Mouse (Mus musculus) spleen, postnatal 10 days (tissue): Measurements from ENCODE around the gene D430041D05Rik.
"Not testable (repeated sequence)": the region's sequence is repeated elsewhere in the genome, so short reads cannot be mapped to it uniquely, and the experiment has no call there.

ENCODE experiments used
- DNase-seq, 2 experiments: peaks; one replicate each; pipeline ENCODE4 v3.0.0; 2021 to 2022; ENCODE audit warnings: low spot score in 2 of 2

D430041D05Rik gene

DNA sequence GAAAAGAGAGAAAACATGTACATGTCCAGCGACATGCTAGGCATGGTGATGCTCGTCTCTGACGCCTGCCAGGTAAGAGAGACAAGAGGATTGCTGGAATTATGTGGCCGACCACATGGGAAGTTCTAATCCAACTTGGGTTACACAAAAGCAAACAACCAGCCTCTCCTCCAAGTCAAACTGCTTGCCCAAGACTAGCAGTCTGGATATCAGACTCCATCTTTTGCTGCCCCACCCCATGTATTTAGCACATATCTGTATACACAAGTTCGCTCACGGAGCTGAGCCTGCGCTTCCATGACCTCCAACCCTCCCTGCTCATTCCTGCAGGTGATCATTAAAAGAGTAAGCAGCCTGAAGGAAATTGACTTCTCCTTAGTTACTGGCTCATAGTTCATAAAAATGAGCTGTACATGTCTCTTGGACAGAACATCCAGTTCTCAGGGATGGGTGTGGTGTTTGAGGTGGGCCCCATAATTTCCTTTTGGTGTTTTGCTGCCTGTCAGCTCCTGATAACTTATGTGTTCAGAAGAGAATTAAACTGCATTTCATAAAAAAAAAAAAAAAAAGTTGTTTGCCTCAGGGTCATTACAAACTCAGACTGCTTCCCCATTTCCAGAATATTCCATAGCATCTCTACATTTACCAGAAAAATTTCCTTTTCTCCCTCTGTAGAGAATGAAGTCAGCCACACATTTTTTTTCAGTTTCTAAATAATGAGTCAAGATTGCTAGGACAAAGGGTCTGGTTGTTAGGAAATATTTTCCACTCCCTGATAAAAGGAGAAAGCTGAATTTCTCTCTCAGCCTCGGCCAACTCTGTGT, 288.9 kb downstream of the D430041D05Rik start:
- DNase-seq = peak; percentile 54 to 69

DNA sequence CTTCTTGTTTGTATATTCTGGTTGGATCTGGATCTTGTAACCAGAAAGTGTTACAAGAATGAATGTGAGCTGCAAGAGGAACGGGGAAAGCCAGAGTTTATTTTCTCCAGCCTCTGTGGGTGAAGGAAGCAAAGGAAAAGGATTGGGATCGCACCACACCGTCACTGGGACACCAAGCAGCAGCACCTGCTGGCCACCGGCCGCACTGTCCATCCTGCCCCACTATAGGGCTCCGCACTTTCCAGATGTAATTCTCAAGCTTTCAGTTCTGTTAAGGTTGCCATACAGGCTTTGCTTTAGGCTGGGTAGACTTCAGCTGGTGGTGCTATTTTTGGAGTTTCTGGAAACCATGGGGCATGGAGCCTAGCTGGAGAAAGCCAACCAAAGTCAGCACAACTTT, 290.5 kb downstream of the D430041D05Rik start:
- peak in 1 of 2 experiments; percentile 28 for DNase-seq

DNA sequence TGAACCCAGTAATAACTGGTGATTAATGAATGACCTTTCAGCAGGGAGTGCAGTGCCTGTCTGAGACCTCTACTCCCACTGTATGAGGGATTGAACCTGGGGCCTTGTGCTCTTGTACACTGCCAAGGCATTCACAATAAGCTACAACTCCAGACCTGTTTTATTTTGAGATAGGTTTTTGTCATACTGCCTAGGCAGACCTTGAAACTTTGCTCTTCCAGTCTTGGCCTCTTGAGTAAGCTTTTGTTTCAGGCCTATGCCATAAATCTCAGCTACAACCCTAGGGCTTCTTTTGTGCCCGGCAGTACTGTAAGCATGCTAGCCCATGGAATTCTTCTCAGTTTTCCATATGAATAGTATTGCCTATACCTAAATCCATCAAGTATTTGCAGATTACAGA, 291.7 kb downstream of the D430041D05Rik start:
- DNase-seq = no peak

DNA sequence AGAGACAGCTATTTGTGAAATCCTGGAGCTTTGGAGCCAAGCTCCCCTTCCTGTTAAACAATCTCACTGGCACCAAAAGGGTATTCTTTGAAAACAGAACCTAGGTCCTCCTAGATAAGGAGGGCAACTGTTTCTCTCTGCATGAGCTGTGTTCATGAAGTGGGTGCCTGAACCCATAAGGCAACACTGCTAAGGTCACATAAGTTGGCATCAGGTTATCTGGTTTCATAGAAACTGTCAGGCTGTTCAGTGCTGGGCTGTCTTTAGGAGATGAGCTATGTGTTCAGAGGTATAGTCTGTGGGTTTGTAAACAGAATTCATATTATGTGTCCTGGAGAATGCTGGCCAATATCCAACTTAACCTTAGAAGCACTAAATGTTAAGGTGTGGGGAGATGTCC, 293.6 kb downstream of the D430041D05Rik start:
- DNase-seq = not testable (repeated sequence)

DNA sequence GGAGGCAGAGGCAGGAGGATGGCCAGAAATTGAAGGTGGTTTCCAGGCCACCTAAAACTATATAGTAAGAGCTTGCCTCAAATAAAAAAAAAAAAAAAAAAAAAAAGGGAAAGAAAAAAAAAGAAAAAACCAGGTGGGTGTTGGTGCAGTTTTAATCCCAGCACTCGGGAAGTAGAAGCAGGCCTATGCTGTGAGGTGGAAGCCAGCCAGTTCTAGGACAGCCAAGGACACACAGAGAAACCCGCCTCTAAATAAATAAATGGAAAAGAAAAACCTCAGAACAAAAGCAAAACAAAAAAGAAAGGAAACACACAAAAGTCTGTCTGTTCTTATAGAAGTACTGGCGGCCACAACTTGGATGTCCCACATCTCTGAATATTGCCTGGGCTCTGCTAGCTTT, 295.9 kb downstream of the D430041D05Rik start:
- DNase-seq = no peak

DNA sequence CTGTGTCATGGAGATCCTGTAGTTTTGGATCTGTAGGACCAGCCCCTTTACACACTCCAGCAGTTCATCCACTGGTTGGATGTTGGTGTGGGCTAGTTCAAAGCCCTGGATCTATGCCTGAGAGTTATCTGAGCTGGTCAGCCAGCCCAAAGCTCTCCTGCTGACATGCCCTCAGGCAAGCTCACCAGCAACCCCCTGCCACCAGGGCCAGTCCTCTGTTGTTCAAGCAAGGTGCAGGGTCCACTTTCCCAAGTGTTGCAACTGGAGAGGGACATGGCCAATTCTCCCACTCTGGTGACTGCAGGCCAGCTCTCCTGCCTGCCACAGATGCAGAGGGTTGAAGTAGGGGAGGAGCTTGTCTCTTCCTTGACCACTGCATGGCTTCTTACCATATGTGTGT, 297.2 kb downstream of the D430041D05Rik start:
- not testable (repeated sequence) for DNase-seq

DNA sequence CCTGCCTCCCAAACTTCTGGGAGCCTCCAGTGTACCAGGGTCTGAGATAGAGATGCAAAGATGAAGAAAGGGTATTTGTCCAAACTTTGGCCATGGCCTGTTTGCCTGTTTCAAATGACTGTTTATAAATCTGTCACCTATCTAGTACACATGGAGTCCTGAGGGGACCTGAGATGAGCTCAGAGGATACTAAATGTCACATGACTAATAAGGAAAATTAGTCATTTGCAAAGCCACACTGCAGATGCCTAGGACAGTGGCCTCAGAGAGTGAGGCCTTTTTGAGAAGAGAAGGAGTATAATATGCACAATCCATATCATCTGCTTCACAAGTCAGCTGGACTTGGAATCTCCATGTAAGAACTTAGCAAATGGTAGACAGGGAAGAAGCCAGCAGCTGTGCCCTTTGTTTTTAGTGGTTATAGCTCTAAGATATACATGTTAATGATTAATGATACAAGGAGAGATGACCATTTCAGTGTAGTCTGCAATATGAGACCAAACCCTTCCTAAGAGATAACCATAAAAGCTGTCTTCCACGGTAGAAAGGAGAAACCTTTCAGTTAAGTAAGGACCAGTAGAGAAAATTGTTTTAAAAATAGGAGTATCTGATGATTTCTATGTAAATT, 299.5 kb downstream of the D430041D05Rik start:
- DNase-seq = not testable (repeated sequence)

DNA sequence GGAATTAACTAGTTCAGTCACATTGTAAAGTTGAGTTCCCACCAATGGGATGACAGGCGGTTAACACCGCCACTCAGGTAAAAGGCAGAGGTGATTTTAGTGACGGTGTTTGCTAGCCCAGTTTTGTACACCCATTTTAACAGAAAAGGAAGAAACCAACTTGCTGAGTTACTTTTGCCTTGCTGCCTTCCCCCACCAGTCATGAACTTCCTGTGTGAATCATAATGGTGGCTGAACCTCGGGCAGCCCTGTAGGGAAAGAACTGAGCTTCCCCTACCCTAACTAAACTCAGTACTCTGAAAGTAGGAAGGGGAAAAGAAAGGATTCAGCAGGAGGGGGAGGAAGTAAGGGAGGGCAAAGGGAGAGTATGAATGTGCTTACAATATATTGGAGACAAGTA, 300.8 kb downstream of the D430041D05Rik start:
- DNase-seq = no peak

DNA sequence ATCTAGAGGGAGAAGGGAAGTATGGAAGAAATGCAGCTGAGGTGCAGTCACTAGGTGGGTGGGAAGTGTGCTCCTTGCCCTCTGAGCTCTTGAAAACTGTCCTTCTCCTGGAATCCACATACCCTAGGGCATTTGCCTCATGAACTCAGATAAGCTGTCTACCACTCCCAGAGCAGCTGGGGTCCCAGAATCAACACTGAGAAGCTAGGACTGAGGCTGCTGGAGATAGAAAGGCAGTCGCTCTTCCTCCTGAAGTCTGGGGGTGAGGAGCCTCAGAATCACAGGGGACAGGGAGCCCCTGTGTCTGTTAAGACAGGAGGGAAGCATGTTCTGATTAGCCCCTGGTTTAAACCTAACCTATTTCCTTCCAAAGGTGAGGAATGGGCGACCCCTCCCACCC, 301.3 kb downstream of the D430041D05Rik start:
- no peak for DNase-seq

DNA sequence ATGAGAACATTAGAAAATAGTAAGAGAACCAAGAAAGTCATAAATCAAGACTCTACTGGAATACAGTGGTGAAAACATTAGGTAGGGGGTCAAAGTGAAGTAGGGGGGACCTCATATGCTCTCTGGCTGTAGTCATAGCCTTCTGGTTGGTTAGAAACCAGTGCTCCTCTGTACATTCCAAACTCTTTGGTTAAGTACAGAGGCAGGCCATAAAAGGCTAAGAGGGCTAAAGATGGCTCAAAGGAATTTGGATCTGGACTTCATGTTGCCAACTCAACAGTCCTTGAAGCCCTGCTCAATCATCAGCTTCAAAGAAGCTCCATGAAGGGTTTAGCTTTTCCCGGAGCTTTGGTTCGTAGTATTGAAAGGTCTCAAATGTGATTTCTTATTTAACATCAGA, 301.8 kb downstream of the D430041D05Rik start:
- not testable (repeated sequence) for DNase-seq

DNA sequence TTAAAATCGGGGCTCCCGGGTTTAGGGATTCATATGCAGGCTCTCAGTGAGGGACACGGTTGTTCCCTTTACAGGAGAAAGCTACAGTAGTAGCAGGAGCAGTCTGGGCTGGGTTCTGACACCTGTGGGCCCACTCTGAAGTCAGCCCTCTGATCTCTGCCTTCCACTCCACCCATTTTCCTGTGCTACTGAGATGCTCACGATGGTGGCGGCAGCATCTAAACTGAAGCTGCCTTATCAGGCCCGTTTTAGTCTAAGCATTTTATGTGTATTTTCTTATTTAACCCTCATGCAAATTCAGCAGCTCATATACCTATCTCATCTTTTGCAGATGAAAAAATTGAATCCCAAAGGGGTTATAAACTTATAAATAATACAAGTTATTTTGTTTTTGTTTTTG, 306.0 kb downstream of the D430041D05Rik start:
- DNase-seq = no peak

DNA sequence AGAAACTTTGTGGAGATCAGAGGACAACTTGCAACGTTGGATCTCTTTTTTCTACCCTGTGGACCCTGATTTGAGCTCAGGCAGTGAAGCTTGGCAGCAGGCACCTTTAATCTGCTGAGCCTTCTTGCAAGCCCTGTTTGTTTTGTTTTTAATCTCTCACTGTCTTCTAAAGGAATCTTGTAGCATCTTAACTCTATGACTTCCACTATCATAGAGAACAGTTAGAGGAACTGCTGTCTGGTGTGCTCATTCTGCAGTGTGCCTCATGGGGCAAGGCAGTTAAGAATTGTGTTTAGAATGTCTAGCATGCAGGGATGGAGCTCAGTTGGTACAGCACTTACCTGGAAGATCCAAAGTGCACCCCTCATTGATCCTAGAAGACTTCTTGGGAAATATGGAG, 310.9 kb downstream of the D430041D05Rik start:
- DNase-seq = no peak

DNA sequence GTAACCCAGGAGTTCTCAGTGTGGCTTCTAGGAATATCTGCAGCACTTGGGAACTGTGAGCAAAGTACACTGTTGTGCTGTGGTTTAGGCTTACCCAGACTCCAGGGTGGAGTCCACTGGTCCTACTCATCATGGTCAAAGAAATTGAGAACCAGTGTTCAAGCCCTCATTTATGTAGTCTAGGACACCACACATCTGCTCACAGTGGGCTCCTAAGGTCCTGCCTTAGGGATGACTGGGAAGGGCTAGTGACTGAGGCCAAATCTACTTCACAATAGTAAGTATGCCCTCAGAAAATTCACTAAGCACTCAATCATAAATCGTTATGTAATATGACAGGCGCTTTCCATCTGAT, 311.6 kb downstream of the D430041D05Rik start:
- no peak for DNase-seq

DNA sequence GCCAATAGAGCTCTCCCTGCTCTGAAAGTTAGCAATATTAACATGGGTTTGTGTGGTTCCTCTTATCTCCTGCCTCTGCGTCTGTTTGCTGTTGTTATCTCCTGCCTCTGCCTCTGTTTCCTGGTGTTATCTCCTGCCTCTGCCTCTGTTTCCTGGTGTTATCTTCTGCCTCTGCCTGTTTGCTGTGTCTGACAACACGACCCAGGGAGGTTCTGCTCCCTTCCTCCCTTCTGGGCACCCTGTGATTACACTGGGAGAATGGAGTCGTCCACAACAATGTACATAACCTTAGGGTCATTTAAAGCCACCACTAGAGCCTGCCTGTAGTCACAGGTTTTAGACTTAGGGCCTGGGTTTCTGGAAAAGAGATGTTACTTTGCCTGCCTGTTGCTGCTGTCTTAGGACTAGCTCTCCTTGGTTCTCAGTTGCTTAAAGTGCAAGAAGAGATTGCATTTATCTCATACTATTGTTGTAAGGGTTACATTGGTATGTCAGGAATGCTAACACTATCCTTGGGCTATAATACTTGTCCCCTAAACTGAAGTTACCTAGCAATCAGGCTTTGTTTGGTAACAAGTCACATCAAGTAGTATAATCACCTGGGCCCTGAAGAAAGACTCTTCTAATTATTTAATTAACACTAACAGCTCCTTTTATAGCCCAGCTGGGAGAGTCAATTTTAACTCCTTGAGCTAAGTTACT, 312.1 kb downstream of the D430041D05Rik start:
- DNase-seq = no peak

DNA sequence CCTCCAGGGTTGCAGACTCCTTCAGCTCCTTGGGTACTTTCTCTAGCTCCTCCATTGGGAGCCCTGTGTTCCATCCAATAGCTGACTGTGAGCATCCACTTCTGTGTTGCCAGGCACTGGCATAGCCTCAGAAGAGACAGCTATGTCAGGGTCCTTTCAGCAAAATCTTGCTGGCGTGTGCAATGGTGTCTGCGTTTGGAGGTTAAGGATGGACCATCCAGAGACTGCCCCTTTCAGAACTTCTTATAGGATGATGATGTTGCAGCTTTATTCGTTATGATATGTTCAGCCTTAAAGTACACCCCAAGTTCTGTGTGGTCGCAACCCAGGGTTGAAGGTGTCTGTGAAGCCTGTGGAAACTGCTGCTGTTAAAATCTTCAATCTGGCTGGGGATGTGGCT, 313.4 kb downstream of the D430041D05Rik start:
- peak in 1 of 2 experiments; percentile 11 for DNase-seq

DNA sequence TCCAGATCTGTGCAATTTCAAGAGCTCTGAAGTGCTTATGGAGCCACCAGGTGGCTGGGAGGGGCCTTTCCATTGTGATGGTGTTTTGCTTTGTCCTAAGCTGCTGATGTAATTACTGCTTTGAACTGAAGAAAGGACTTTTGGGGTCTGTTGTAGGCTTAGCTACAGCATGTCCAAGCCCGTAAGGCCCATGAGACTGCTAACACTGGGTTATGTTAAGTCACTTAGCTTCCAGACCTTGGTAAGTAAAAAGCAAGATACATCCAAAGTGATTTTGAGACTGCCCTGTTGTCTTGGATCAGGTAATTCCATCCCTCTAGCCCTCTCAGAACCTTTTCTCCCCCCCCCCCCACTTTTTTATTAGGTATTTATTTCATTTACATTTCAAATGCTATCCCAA, 314.0 kb downstream of the D430041D05Rik start:
- peak in 1 of 2 experiments; percentile 6 for DNase-seq

DNA sequence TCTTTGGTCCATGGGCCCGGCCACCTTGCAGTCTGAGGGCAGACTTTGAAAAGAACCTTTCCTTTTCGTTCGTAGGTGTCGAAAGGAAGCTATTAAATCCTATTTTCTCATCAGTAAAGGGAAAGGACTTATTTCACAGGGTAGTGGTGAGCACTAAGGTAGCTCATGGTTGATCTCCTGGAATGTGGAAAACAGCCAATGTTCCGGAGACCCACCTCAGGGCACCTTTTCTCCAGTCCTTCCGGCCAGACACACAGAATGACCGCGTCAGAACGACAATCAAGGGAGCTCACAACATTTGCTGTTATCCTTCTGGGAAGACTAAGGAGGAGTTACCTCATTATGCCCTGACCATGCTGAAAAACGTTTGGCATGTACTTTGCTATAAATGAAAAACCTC, 314.6 kb downstream of the D430041D05Rik start:
- DNase-seq = peak in 1 of 2 experiments; percentile 23

DNA sequence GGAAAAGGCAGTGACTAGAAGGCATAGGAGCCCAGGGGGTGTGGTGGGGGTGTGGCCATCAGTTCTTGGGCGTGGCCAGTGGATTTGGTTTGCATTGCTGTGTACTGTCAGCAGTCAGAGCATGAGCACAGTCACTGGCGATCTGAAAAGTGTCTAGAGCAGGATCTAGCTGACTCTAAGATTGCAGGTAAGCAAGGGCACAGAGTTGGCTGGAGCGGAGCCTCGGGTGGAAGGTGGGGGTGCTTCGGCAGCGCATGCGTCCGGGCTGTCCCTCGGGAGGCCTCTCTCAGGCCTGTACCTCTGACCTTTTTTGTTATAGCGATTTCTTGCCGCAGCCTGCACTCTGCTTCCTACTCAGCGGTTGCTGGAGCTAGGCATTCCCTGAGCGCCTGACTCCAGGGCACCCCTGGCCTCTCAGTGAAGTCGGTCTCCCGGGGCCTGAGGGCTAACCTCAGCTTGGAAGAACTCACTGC, 315.0 kb downstream of the D430041D05Rik start, which contains the start of gene Cd59a:
Cd59a (plus strand) TSS at position 61 of the 473 bp plus-strand sequence.
- peak; percentile 82 to 93 for DNase-seq

DNA sequence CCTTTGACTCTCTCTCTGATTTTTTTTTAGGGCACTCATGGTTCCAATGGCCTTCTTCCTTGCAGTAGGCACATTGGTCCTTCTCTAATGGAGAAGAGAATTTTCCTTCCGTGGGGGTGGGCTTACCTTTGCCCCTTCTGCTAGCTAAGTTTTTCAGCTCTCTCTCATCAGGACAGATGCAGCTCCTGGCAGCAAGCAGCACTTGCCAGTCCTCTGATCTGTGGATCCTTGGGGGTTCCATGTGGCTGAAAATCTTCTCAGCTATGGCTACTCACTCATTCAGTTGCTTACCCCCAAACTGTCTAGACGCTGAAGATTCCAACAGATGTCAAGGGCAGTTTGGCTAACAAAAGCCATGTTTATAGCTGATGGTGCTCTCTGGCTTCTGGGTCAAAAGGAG, 317.5 kb downstream of the D430041D05Rik start:
- no peak for DNase-seq
